15 mouse cellular contexts compared by ENCODE assay signal in genomic region chr9:22134246-22134890, GRCm38 (mm10). TPM values are rescaled to one million over a fixed set of nuclear protein-coding genes. Genes with fewer than 3 reads are reported as not detected.
DNase-seq lines count a peak whose midpoint lies in the region; ATAC-seq and TF ChIP-seq lines count a peak whose summit lies in the region.
"Had no signal": no experiment of that assay in that cellular context is flagged by ENCODE, and none has a peak within 500 bp of the region (broad histone marks: within the 10 kb centered on the region; RNA-seq: fewer than 3 reads in every experiment).

No protein-coding gene starts in this region.

- H3K4me1 ChIP-seq in hindbrain, embryonic 10.5 days (replicated peaks): peaks cover 26% of the 10 kb centered on the region
- no peaks in the 10 kb centered on the region for H3K4me1 ChIP-seq in hindbrain, embryonic 14.5 days (replicated peaks; ENCODE audit: control insufficient read depth, insufficient read depth, low read length)
- H3K4me1 ChIP-seq in MEL (ENCODE audit: control insufficient read depth in 1 of 2, insufficient read depth in 2 of 2, low read length in 2 of 2): peaks cover 18 to 42% of the 10 kb centered on the region in 2 experiments
- peaks cover 36% of the 10 kb centered on the region for H3K4me1 ChIP-seq in liver, postnatal 0 days (ENCODE audit: insufficient read depth)

- H3K9ac ChIP-seq in hindbrain, embryonic 14.5 days: no peak overlapping the region
- peak overlapping the region; percentile 1; the same call in 1 of the 2 replicates for H3K9ac ChIP-seq in MEL (ENCODE audit: control insufficient read depth, low read depth, low read length, poor library complexity, severe bottlenecking)
- H3K9ac ChIP-seq in liver, postnatal 0 days (replicated peaks): peak overlapping the region; percentile 60
- H3K9ac ChIP-seq: kidney, embryonic 15.5 days; midbrain, embryonic 13.5 days; neural tube, embryonic 12.5 days had no signal

- no peak for ATAC-seq in hindbrain, embryonic 14.5 days (ENCODE audit: low FRiP score)
- ATAC-seq in liver, postnatal 0 days: no peak
- ATAC-seq in megakaryocyte-erythroid progenitor cell, adult 5-6 weeks (replicated peaks; ENCODE audit: low FRiP score, low TSS enrichment, poor library complexity, severe bottlenecking): no peak
- ATAC-seq: lung, postnatal 0 days; midbrain, embryonic 13.5 days had no signal

- no peaks in the 10 kb centered on the region for H3K36me3 ChIP-seq in hindbrain, embryonic 10.5 days
- H3K36me3 ChIP-seq in hindbrain, embryonic 14.5 days (replicated peaks; ENCODE audit: control insufficient read depth, insufficient read depth): no peaks in the 10 kb centered on the region
- peaks cover 0 to 33% of the 10 kb centered on the region in 2 experiments; a peak in 2 of 4 replicates for H3K36me3 ChIP-seq in MEL (ENCODE audit: control insufficient read depth in 1 of 2, insufficient read depth in 2 of 2, low read length in 2 of 2)
- H3K36me3 ChIP-seq in liver, postnatal 0 days (replicated peaks; ENCODE audit: insufficient read depth, low read length): peaks cover 9% of the 10 kb centered on the region
- H3K36me3 ChIP-seq: kidney, embryonic 15.5 days; limb, embryonic 10.5 days; midbrain, embryonic 13.5 days; neural tube, embryonic 12.5 days had no signal

- H3K27me3 ChIP-seq in hindbrain, embryonic 10.5 days (ENCODE audit: insufficient read depth, poor library complexity, severe bottlenecking): peaks cover 72% of the 10 kb centered on the region
- H3K27me3 ChIP-seq in hindbrain, embryonic 14.5 days (ENCODE audit: control insufficient read depth, insufficient read depth, low read length): peaks cover 24% of the 10 kb centered on the region
- no peaks in the 10 kb centered on the region for H3K27me3 ChIP-seq in MEL (ENCODE audit: control insufficient read depth in 1 of 2, insufficient read depth in 2 of 2, low read length in 2 of 2)
- H3K27me3 ChIP-seq in liver, postnatal 0 days (ENCODE audit: insufficient read depth, low read length): no peaks in the 10 kb centered on the region

- peak overlapping the region; percentile 21; the same call in 1 of the 2 replicates for H3K4me3 ChIP-seq in hindbrain, embryonic 10.5 days
- no peak overlapping the region for H3K4me3 ChIP-seq in hindbrain, embryonic 14.5 days (replicated peaks; ENCODE audit: low read length)
- H3K4me3 ChIP-seq in MEL (ENCODE audit: control insufficient read depth in 1 of 2, insufficient read depth in 1 of 2, low read depth in 2 of 2, low read length in 2 of 2): no peak overlapping the region
- peak overlapping the region; percentile 42 for H3K4me3 ChIP-seq in liver, postnatal 0 days (ENCODE audit: low read depth, low read length)
- H3K4me3 ChIP-seq: kidney, embryonic 15.5 days; limb, embryonic 10.5 days; midbrain, embryonic 13.5 days; neural tube, embryonic 12.5 days had no signal

- no peak for DNase-seq in hindbrain, embryonic 10.5 days (ENCODE audit: low spot score)
- DNase-seq in hindbrain, embryonic 14.5 days (ENCODE audit: low spot score): no peak
- DNase-seq in MEL (ENCODE audit: low read depth, low spot score): no peak
- DNase-seq in induced T-regulatory cell, adult 2 months (ENCODE audit: low read depth): peak; percentile 61
- no peak for DNase-seq in liver, postnatal 0 days
- no peak for DNase-seq in cerebellum, postnatal 10 days
- DNase-seq in natural killer cell, adult 2 months (ENCODE audit: low spot score in 2 of 2): no peak
- DNase-seq: cerebellum, adult 9-11 months; heart, postnatal 36 days had no signal

- no peak for TF ChIP-seq CTCF in MEL (IDR thresholded peaks at IDR 0.05 in 2 of 3, conservative IDR thresholded peaks at IDR 0.05 in 1 of 3; ENCODE audit: control insufficient read depth in 1 of 3, insufficient read depth in 1 of 3, low read depth in 2 of 3, low read length in 3 of 3, poor library complexity in 1 of 3, severe bottlenecking in 1 of 3)
- no peak for TF ChIP-seq CTCF in liver, postnatal 0 days (IDR thresholded peaks at IDR 0.05; ENCODE audit: low read depth)

- no peaks in the 10 kb centered on the region for H3K79me2 ChIP-seq in MEL (ENCODE audit: control insufficient read depth, insufficient read depth, low read length, poor library complexity)

- no peak for TF ChIP-seq EP300 in MEL (IDR thresholded peaks at IDR 0.05; ENCODE audit: low read depth in 1 of 2, low read length in 2 of 2)
- no peak for TF ChIP-seq EP300 in liver, postnatal 0 days (IDR thresholded peaks at IDR 0.05; ENCODE audit: low read depth)

- no peak overlapping the region for H3K4me2 ChIP-seq in hindbrain, embryonic 14.5 days (replicated peaks)
- H3K4me2 ChIP-seq in liver, postnatal 0 days (ENCODE audit: low read depth, low read length): peak overlapping the region; percentile 90
- H3K4me2 ChIP-seq: kidney, embryonic 15.5 days; midbrain, embryonic 13.5 days; neural tube, embryonic 12.5 days had no signal

- WGBS in hindbrain, embryonic 10.5 days: 85% methylated on average over 7 of the region's 7 CpGs
- 84% methylated on average over 7 of the region's 7 CpGs for WGBS in hindbrain, embryonic 14.5 days
- WGBS in liver, postnatal 0 days (ENCODE audit: insufficient replicate concordance): 67% methylated on average over 7 of the region's 7 CpGs

- TF ChIP-seq POLR2A in MEL (IDR thresholded peaks at IDR 0.05; ENCODE audit: control insufficient read depth in 1 of 2, insufficient read depth in 1 of 2, low read depth in 1 of 2, low read length in 2 of 2, poor library complexity in 1 of 2): no peak

- no peaks in the 10 kb centered on the region for H3K9me3 ChIP-seq in hindbrain, embryonic 10.5 days
- no peaks in the 10 kb centered on the region for H3K9me3 ChIP-seq in hindbrain, embryonic 14.5 days (ENCODE audit: control insufficient read depth, low read length)
- H3K9me3 ChIP-seq in MEL (replicated peaks; ENCODE audit: insufficient read depth, low read length): no peaks in the 10 kb centered on the region
- no peaks in the 10 kb centered on the region for H3K9me3 ChIP-seq in liver, postnatal 0 days (ENCODE audit: low read length)
- H3K9me3 ChIP-seq: kidney, embryonic 15.5 days; limb, embryonic 10.5 days; midbrain, embryonic 13.5 days; neural tube, embryonic 12.5 days had no signal

- H3K27ac ChIP-seq in hindbrain, embryonic 10.5 days: peak overlapping the region; percentile 23; the same call in 1 of the 2 replicates
- no peak overlapping the region for H3K27ac ChIP-seq in hindbrain, embryonic 14.5 days
- H3K27ac ChIP-seq in MEL (ENCODE audit: control insufficient read depth, low read depth, low read length): peak overlapping the region; percentile 78; the same call in 1 of the 2 replicates
- H3K27ac ChIP-seq in liver, postnatal 0 days (ENCODE audit: low read depth): peak overlapping the region; percentile 61
- H3K27ac ChIP-seq: kidney, embryonic 15.5 days; limb, embryonic 10.5 days; midbrain, embryonic 13.5 days; neural tube, embryonic 12.5 days had no signal

- TF ChIP-seq RAD21 in MEL (IDR thresholded peaks at IDR 0.05; ENCODE audit: low read depth, low read length): no peak

RNA-seq across cellular contexts. Expression of gene Acp5, which starts 1.1 kb away (rescaled TPM):
- polyA plus RNA-seq in hindbrain, embryonic 10.5 days (2016; fragmentation: Nextera tagmentation; extraction: Ambion mirVana): 20.9 and 23.7 TPM in 2 replicates
- polyA plus RNA-seq in hindbrain, embryonic 14.5 days (2014; fragmentation: Nextera tagmentation; extraction: Ambion mirVana): 0.47 and 0.60 TPM in 2 replicates
- total RNA-seq in MEL (2012; rRNA removed): 5.8 and 15.6 TPM in 2 replicates
- polyA plus RNA-seq in MEL (2012; ENCODE audit: insufficient read depth in 1 of 2, insufficient read length in 2 of 2, low read depth in 1 of 2, low replicate concordance in 2 of 2, missing spikeins in 1 of 2): 10 to 100 TPM in 1 of 2 experiments, not detected in 1; 17.4 TPM
- polyA plus RNA-seq in liver, postnatal 0 days (2015; fragmentation: Nextera tagmentation; extraction: Ambion mirVana): 102 and 108 TPM in 2 replicates
- 11.3 and 19.4 TPM in 2 replicates for total RNA-seq in megakaryocyte-erythroid progenitor cell, adult 5-6 weeks (2014; fragmentation: Nextera tagmentation)
- 2.2 and 6.5 TPM in 2 replicates for total RNA-seq in megakaryocyte-erythroid progenitor cell, adult 5-6 weeks (2017)

RNA-seq across cellular contexts. Expression of gene Elof1, which starts 17.4 kb away (rescaled TPM):
- polyA plus RNA-seq in hindbrain, embryonic 10.5 days (2016; fragmentation: Nextera tagmentation; extraction: Ambion mirVana): 250 and 261 TPM in 2 replicates
- polyA plus RNA-seq in hindbrain, embryonic 14.5 days (2014; fragmentation: Nextera tagmentation; extraction: Ambion mirVana): 192 and 193 TPM in 2 replicates
- total RNA-seq in MEL (2012; rRNA removed): 390 and 421 TPM in 2 replicates
- 100 to 1,000 TPM in 1 of 2 experiments, not detected in 1; 505 TPM for polyA plus RNA-seq in MEL (2012; ENCODE audit: insufficient read depth in 1 of 2, insufficient read length in 2 of 2, low read depth in 1 of 2, low replicate concordance in 2 of 2, missing spikeins in 1 of 2)
- 72.7 and 75.6 TPM in 2 replicates for polyA plus RNA-seq in liver, postnatal 0 days (2015; fragmentation: Nextera tagmentation; extraction: Ambion mirVana)
- 95.3 and 98.7 TPM in 2 replicates for total RNA-seq in megakaryocyte-erythroid progenitor cell, adult 5-6 weeks (2014; fragmentation: Nextera tagmentation)
- 31.1 and 51.7 TPM in 2 replicates for total RNA-seq in megakaryocyte-erythroid progenitor cell, adult 5-6 weeks (2017)

RNA-seq across cellular contexts. Expression of gene Pigyl, which starts 22.3 kb away (rescaled TPM):
- polyA plus RNA-seq in hindbrain, embryonic 10.5 days (2016; fragmentation: Nextera tagmentation; extraction: Ambion mirVana): 55.6 and 68.3 TPM in 2 replicates
- polyA plus RNA-seq in hindbrain, embryonic 14.5 days (2014; fragmentation: Nextera tagmentation; extraction: Ambion mirVana): 78.5 and 101 TPM in 2 replicates
- total RNA-seq in MEL (2012; rRNA removed): 80.2 and 103 TPM in 2 replicates
- polyA plus RNA-seq in MEL (2012; ENCODE audit: insufficient read depth in 1 of 2, insufficient read length in 2 of 2, low read depth in 1 of 2, low replicate concordance in 2 of 2, missing spikeins in 1 of 2): 100 to 1,000 TPM in 1 of 2 experiments, not detected in 1; 146 TPM
- 34.9 and 36.6 TPM in 2 replicates for polyA plus RNA-seq in liver, postnatal 0 days (2015; fragmentation: Nextera tagmentation; extraction: Ambion mirVana)
- 31.2 and 49.5 TPM in 2 replicates for total RNA-seq in megakaryocyte-erythroid progenitor cell, adult 5-6 weeks (2014; fragmentation: Nextera tagmentation)
- total RNA-seq in megakaryocyte-erythroid progenitor cell, adult 5-6 weeks (2017): 22.3 and 42.3 TPM in 2 replicates

RNA-seq across cellular contexts. Expression of gene Cnn1, which starts 35.4 kb away (rescaled TPM):
- polyA plus RNA-seq in hindbrain, embryonic 10.5 days (2016; fragmentation: Nextera tagmentation; extraction: Ambion mirVana): 2.4 TPM in 2 replicates
- polyA plus RNA-seq in hindbrain, embryonic 14.5 days (2014; fragmentation: Nextera tagmentation; extraction: Ambion mirVana): 1.0 and 1.1 TPM in 2 replicates
- 0.10 and 0.19 TPM in 2 replicates for total RNA-seq in MEL (2012; rRNA removed)
- polyA plus RNA-seq in MEL (2012; ENCODE audit: insufficient read depth in 1 of 2, insufficient read length in 2 of 2, low read depth in 1 of 2, low replicate concordance in 2 of 2, missing spikeins in 1 of 2): under 1 TPM in 1 of 2 experiments, not detected in 1; 0.06 TPM
- polyA plus RNA-seq in liver, postnatal 0 days (2015; fragmentation: Nextera tagmentation; extraction: Ambion mirVana): 0.33 and 0.68 TPM in 2 replicates
- total RNA-seq in megakaryocyte-erythroid progenitor cell, adult 5-6 weeks (2014; fragmentation: Nextera tagmentation): not detected in 2 replicates
- 0.19 TPM in 1 of 2 replicates, not detected in the other for total RNA-seq in megakaryocyte-erythroid progenitor cell, adult 5-6 weeks (2017)

RNA-seq across cellular contexts. Expression of gene Ecsit, which starts 49.1 kb away (rescaled TPM):
- 42.6 and 45.5 TPM in 2 replicates for polyA plus RNA-seq in hindbrain, embryonic 10.5 days (2016; fragmentation: Nextera tagmentation; extraction: Ambion mirVana)
- 49.3 and 54.4 TPM in 2 replicates for polyA plus RNA-seq in hindbrain, embryonic 14.5 days (2014; fragmentation: Nextera tagmentation; extraction: Ambion mirVana)
- 167 and 183 TPM in 2 replicates for total RNA-seq in MEL (2012; rRNA removed)
- 100 to 1,000 TPM in 1 of 2 experiments, 10 to 100 TPM in 1; 87.6 to 211 TPM for polyA plus RNA-seq in MEL (2012; ENCODE audit: insufficient read depth in 1 of 2, insufficient read length in 2 of 2, low read depth in 1 of 2, low replicate concordance in 2 of 2, missing spikeins in 1 of 2)
- 18.1 and 18.2 TPM in 2 replicates for polyA plus RNA-seq in liver, postnatal 0 days (2015; fragmentation: Nextera tagmentation; extraction: Ambion mirVana)
- total RNA-seq in megakaryocyte-erythroid progenitor cell, adult 5-6 weeks (2014; fragmentation: Nextera tagmentation): 35.7 and 37.0 TPM in 2 replicates
- total RNA-seq in megakaryocyte-erythroid progenitor cell, adult 5-6 weeks (2017): 18.6 and 36.6 TPM in 2 replicates

Comparison
In these comparisons a context has a peak if more than half of its experiments do, and no peak if none do; other contexts are left out.
1. H3K4me3 ChIP-seq: peak in hindbrain, embryonic 10.5 days (single experiment) and liver, postnatal 0 days (single experiment); none in hindbrain, embryonic 14.5 days (single experiment) and MEL (0 of 2).